Mouse (Mus musculus) frontal cortex, adult (tissue): ENCODE measurements around the gene Iqschfp.
A peak's percentile ranks its signal among the peaks of the same experiment; 100 is the strongest.

Source experiments
- ATAC-seq: cut with Nextera tagmentation; 2 replicates; pipeline ENCODE4 v1.9.2; 2017; ENCODE audit warnings: mild to moderate bottlenecking, moderate library complexity, mixed read lengths; ENCODE audit not compliant: low TSS enrichment

Gene Iqschfp

GRCm38 (mm10) chr3:68642935-68643334, 750.9 kb downstream of the Iqschfp start:
- ATAC-seq, result no peak

DNA sequence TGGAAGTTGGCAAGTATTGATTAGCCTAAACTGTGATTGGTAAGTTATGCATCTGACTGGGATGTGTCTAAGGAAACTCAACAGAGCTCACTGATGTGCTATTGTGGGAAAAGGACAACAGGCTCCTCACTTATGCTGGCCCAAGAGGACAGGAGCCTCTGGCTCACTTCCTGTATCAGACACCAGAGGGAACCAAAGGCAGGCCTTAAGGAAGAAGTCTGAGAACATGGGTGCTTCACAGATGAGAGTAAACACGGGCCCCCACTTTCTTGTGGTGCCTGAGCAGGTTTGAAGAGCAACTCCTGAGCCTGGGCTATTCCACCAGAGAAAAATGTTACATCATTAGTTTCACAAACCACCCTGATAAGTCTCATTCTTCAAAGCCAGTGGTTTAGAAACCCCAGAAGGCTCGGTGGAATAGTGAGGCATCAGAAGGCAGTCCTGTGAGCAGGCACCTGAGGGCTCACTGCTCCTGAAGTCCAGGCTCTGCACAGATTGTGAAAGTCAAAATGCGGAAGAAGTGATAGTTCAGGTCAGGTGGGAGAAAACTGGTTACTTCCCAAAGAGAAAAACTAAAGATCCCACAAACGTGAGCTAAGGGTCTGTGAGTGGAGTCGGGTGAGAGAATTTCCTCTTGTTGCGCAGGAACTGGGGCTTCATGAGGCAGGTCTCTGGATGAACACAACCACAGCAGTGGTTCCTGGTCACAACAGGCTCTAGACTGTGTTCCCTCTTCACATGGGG, 754.5 kb downstream of the Iqschfp start:
- ATAC-seq, result peak; percentile 87

- ATAC-seq, result no peak
Measured at GRCm38 (mm10) chr3:68647282-68647681, 755.2 kb downstream of the Iqschfp start.

DNA sequence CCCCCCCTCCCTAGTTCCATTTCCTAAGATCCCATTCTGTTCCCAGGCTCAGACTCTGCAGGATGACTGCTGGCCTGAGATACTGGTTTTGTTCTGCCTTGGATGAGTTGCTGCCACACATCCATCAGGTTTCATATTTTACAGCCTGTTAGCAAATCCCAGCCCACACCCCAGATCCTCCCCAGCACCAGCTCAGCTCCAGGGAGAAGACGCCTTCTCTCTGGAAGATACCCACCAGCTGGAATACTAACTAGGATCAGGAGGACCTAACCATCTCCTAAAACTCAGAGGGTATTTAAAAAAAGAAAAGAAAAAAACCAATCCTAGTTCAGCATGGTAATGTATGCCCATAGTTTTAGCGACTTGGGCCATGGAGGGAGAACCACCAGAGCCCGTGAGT, 758.2 kb downstream of the Iqschfp start:
- ATAC-seq, result peak; percentile 86

GRCm38 (mm10) chr3:68656607-68657352, 764.7 kb downstream of the Iqschfp start:
- ATAC-seq, result no peak

- ATAC-seq, result no peak
Measured at GRCm38 (mm10) chr3:68657589-68658245, 765.7 kb downstream of the Iqschfp start.

GRCm38 (mm10) chr3:68659996-68660395, 768.0 kb downstream of the Iqschfp start:
- no peak for ATAC-seq

DNA sequence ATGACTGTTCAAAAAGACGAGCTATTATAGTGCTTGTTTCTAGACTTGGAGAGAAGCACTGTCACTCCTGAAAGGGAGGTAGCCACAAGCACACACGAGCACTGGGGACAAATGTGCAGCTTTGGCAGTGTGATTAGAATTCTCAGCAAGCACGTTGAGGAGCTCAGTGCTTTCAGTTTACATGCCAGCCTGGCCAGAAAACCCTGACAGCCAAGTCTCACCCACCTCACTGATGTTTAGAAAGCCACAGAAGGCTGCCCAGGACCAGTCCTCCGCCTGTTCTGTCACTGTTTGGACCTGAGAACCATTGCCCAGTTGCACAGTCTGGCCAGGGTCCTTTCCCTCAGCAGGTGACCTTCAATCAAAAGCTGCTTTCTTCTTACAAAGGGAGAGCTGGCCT, 768.5 kb downstream of the Iqschfp start:
- peak; percentile 73 for ATAC-seq

DNA sequence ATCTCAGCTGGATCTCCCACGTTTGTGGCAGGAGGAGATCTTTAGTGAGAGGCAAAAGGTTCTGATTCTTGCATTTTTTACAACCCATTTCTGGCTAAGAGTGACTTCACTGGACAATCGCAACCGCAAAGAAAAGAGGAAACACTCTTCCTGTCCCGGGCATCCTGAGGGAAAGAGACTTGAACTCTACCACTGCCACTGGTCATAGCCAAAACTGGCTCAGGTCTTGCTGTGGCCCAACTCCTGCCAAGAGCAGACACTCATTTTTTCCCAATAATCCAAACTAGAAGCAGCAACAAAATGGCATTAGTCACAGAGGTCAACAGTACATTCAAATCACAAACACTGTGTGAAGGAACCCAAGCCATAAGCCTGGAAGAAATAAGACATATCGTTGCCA, 770.4 kb downstream of the Iqschfp start:
- ATAC-seq, result no peak

GRCm38 (mm10) chr3:68664337-68664736, 772.3 kb downstream of the Iqschfp start:
- ATAC-seq, result no peak

GRCm38 (mm10) chr3:68666377-68666776, 774.3 kb downstream of the Iqschfp start:
- ATAC-seq, result peak; percentile 44; the same call in 1 of the 2 replicates

- no peak for ATAC-seq
Measured at GRCm38 (mm10) chr3:68667852-68668251, 775.8 kb downstream of the Iqschfp start.

GRCm38 (mm10) chr3:68669418-68669974, 777.5 kb downstream of the Iqschfp start:
- no peak for ATAC-seq

GRCm38 (mm10) chr3:68674721-68675120, 782.7 kb downstream of the Iqschfp start:
- ATAC-seq, result no peak

DNA sequence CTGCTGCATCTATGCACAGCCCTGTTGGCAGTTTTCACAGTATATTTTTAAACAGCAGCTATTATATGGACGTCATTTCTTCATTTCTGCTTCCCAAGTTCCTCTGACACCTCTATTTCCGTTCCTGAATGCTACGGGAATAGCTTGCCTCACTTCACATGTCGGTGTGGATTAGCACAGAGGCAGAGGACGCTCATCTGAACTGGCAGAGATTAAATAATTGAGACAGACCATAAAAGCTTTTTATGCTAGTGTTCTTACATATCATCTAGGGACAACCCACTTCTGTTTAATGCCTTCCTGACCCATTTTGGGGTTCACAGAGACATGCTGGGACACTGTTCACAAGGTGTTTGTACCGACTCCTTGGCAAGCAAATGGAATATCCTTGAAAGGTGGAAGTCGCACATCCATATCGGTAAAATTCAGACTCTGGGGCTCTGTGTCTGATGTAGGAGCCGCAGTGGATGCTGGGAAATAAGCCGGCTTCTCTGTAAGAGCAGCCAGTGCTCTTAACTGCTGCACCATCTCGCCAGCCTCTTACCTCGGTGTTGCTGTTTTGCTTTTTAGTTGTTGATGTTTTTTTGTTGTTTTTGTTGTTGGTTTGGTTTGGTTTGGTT, 783.3 kb downstream of the Iqschfp start:
- peak; percentile 77 for ATAC-seq
